Mouse (Mus musculus) kidney, postnatal 10 days (tissue): ENCODE data around the gene Ccdc155.

ENCODE experiments used
- DNase-seq: peaks from one replicate; pipeline ENCODE4 v3.0.0; 2021; ENCODE audit warnings: mixed read lengths

Ccdc155 gene

DNA sequence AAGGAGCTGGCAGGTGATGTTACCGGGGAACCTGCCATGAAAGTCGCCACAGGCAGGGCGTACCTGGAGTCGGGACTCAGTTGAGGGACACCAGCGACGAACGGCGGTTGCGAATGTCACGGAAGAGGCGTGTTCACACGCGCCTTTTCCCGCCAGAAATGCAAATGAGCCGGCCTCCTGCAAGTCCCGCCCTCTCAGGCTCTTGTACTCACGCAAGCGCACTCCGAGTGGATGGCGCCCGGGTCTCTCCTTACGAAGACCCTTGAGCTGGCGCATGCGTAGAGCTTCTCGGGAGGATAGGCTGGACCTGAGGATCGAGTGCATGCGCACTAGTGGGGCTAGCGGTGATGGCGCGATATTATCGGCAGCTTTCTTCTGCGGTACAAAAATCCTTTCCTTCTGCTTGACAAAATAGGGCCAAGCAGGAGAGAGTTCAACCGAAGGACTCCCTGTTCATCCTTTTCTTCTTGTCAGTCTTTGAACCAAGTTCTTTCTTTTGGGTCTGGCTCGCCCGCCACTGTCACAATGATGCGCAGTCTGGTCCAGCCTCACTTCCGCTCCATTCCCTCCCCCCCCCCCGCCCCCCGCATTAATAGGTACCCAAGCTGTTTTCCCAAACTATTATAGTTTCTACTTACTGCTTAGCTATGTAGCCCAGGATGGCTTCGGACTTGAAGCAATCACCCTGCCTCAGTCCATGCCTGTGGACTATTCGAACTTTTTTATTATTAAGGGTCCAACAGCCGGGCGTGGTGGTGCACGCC lies at the start of gene Ccdc155:
TSS of gene Ccdc155 (minus strand) at position 513 of the 764 bp plus-strand sequence.
- DNase-seq = peak; percentile 95

DNA sequence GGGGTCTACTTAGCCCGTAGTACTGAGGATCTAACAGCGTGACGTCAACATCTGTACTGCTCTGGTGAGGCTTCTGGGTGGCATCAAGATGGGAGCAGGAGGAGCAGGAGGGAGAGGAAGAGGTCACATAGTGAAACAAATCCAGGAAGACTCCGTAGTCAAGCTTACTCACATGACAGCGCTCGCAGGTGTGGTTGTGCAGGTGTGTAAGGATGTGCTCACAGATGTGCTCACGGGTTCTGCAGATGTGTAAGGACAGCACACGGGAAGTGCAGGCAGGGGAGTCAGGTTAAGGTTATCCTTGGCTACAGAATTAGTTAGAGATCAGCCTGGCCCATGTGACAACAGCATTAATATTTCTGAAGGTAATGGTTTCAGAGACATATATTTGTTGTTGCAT lies 49.1 kb upstream of the Ccdc155 start:
- DNase-seq = no peak

- DNase-seq = no peak
Measured at GRCm38 (mm10) chr7:45247666-45248065, 43.0 kb upstream of the Ccdc155 start.

GRCm38 (mm10) chr7:45241389-45241749 lies 36.7 kb upstream of the Ccdc155 start:
- DNase-seq = no peak

GRCm38 (mm10) chr7:45240633-45241388 lies 36.1 kb upstream of the Ccdc155 start, which contains the start of gene Slc6a16:
Slc6a16 (plus strand) TSS chr7:45241085.
- peak; percentile 60 for DNase-seq

GRCm38 (mm10) chr7:45240109-45240508 lies 35.4 kb upstream of the Ccdc155 start:
- no peak for DNase-seq

DNA sequence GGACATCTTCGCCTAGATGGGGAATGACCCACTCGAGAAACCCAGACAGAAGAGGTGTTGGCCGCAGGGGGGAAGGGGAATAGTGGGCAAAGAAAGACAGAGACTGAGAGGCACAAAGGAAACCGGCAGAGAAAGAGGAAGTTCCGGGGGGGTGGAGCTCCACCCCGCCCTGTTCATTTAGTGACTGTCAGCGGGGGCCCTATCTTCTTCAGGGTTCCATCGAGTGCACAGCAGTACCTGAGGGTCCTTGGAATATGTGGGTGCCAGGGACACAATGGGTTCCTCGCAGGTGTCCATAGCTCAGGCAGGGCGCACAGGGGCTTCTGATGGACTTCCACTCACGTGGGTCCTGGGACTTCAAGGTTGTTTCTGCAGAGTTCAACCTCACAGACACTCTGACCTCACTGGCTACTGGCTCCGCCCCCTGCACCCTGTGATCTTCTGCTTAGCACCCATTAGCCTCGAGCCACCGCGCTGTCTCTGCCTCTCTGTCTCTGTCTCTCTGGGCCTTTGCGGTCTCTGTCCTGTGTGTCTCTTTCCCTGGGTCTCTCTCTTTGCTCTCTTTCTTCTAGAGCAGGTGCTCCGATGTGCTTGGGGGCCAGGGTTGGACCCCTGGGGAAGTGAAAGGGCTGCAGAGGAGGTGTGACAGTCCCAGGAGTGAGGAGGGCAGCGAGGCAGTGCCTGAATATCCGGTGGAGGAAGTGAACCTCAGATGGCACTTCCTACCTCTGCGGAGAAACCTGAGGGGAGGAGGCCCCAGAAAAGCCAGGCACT lies 34.2 kb upstream of the Ccdc155 start, which contains the start of gene Cd37:
TSS of gene Cd37 (minus strand) at position 393 of the 774 bp plus-strand sequence.
- no peak for DNase-seq

DNA sequence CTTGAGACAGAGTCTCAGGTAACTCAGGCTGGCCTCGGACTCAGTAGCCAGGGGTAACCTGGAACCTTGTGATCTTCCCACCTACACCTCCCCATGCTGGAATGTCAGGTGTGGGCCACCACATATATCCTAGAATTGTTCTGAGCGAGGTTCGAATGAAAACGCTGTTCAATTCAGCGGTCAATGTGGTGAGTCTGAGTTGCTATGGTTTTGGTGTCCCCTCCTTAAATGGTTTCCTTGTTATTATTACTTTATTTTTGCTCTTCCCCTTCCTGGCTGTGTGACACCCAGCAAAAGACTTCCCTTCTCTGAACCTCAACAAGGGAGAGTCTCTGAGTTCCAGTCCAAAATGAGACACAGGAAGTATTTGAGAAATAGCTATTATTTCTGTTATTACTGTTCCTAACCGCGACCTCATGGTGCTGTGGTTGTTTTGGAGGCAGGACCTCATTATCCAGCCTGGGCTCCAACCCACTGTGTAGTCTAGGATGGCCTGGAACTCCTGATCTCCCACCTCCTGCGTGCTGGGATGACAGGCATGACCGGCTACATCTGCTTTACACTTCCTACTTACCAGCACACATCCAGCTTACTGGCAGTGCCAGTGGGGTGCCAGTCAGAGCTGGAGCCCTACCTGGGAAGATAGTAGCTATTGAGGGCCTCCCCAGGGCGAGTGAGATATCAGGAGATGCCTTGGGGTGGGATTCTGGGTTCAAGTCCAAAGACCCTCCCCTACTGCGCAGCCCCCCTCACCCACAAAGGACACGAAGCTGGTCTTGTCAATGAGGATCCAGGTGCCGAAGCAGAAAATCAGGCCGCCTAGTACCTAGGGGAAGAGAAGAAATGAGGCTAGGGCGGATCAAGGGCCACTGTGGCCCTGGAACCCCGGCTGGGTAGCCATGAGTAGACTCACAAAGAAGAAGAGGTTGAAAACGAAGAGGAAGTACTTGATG lies 33.3 kb upstream of the Ccdc155 start:
- DNase-seq = no peak

GRCm38 (mm10) chr7:45235656-45236180 lies 31.0 kb upstream of the Ccdc155 start:
- DNase-seq = no peak

DNA sequence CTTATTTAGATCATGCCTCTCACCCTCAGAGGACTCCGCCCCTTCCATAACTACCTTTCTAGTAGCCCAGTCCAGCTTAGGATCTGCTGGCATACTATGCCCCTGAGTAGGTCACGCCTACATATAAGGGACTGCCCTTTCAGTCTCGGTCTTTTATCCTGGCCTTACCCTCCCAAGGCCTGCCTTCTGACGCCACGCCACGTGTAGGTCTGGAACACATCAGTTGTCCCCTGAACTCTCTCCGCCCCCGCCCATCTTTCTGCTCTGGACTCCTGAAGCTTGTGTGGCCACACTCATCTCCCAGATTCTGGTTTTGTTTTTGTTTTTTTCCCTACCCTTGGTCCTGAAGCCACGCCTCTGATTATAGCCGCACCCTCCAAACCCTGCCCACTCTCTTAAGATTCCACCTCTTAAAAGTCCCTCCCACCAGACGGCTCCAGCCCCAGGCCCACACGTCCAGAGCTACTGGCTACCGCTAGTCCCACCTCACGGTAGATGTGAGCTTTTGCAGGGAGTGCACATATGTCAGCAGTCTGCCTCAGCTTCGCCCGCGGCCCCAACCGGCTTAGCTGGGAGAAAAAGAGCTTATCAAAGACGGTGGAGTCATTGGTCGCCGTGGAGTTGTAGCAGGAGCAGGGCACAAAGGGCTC lies 30.4 kb upstream of the Ccdc155 start:
- DNase-seq = peak; percentile 63

- no peak for DNase-seq
Measured at GRCm38 (mm10) chr7:45234333-45234841, 29.7 kb upstream of the Ccdc155 start.

DNA sequence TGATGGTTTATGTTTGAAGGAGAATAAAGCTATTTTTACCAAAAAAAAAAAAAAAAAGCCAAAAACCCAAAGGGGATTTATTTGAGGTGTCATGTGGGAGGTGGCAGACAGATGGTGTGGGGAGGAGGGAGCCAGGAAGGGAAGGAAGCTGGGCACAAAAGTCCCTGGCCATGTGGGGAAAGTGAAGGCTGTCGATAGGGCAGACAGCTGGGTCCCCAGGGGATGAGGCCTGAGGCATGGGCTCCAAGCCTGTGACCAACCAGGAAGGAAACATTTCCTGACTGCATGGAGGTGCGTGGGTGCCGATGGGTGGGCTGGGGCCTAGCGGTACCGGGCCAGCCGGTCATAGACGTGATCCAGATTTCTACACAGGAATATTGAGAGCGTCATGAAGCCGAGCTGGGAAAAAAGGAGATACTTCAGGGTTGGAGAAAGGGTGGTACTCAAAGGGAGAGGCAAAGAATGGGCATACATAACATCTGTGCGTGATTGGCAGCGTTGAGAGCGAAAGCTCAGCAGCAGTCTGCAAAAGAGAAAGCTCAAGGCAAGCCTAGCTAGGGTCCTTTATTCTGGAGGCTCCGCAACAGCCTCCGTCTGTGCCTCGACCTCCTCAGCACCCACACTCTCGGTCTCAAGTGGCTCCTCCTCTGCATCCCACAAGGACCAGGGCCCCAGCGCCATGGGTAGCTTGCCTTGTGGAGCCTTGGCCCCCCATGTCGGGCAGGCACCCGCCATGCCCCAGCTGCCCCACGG lies 29.1 kb upstream of the Ccdc155 start:
- DNase-seq = peak; percentile 39

DNA sequence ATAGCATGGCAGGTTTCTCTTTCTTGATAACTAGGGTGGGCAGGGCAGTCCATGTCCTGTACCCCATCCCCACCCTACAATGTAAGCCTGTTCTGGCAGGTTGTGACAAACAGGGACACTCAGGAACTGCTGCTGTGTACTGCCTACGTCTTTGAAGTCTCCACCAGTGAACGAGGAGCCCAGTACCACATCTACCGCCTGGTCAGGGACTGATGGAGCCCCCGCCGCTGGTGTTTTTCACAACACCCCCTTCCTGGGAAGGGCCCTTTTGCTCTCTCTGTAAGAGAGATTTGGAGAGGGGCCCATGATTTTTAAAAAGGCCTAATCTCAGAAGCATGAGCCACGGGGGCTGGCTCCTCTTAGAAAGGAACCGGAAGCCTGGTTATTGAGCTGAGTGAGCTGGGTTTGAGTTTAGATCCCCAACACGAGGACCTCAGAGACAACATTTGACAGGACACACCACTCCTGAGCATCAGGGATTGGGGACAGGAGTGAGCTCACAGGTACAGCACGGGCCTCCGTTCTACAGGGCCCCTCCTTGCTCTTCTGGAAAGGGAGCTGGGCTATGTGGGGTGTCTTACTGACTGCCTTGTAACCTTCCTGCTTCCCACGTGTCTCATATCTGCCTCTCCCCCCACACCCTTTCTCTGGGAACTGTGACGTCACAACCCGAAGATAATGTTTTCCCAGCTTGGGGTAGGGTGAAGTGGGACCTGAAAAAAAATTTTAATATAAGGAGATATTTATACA lies 28.2 kb upstream of the Ccdc155 start:
- no peak for DNase-seq

GRCm38 (mm10) chr7:45231941-45232340 lies 27.2 kb upstream of the Ccdc155 start:
- no peak for DNase-seq

DNA sequence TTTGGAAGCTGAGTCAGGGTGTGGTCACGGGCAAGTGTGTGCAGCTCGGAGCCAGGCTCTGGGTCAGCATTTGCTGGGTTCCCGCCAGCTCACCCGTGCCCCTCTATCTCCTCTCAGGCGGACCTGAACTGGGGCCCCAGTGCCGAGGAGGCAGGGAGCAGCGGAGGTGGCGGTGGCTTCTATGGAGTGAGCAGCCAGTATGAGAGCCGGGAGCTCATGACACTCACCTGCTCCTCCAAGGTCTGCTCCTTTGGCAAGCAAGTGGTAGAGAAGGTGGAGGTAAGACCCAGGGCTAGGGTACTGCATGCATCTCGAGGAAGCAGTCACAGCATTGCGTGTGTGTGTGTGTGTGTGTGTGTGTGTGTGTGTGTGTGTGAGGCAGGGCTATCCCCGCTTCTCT lies 26.5 kb upstream of the Ccdc155 start:
- DNase-seq = no peak

DNA sequence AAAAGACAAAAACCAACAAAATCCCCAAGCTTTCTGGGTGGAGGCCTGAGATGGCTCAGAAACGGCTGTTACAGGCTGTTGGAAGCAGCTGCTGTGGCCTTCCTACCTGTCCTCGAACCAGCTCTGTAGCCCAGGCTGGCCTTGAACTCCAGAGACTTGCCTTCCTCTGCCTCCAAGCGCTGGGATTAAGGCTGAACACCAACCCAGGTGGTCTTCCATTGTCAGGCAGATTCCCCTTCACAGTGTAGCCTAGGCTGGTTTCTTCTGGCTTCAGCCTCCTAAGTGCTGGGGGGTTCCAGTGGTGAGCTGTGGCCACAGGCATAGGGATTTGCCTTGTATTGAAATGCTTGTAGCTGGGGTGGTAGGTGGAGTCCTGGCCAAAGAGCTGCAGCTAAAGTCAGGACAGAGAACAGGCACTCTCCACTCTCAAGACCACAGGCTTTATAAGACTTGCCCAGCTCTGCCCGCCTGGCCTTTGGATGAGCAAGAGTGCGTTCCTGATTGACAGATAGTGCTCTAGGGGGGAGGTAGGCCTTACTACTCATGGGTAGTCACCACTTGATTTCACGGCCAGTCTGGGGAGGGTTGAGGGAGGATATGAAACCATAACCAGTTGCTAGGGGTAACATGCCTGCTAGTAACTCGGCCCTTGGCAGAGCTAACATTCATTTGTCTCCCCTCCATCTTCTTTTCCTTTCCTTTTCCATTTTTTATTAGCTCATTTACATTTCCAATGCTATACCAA lies 24.9 kb upstream of the Ccdc155 start:
- no peak for DNase-seq

- no peak for DNase-seq
Measured at GRCm38 (mm10) chr7:45229046-45229445, 24.4 kb upstream of the Ccdc155 start.

DNA sequence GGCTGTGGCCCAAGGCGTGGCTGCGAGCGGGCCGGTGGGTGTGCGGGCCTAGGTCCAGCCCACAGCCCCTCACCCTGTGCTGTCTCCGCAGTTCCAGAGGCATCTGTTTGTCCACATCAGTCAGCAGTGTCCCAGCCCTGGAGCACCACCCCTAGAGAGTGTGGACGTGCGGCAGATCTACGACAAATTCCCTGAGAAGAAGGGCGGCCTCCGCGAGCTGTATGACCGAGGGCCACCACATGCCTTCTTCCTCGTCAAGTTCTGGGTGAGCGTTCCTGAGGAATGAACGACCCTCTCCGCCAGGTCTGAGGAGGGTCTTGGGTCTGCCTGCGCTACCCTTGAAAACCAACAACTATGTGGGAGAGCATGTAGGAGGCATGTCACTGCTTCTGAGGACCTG lies 23.9 kb upstream of the Ccdc155 start:
- peak; percentile 5 for DNase-seq

GRCm38 (mm10) chr7:45226421-45226820 lies 21.7 kb upstream of the Ccdc155 start:
- DNase-seq = no peak
